Mouse (Mus musculus) liver, embryonic 15.5 days (tissue): ENCODE data around the gene Mcts2. TPM values are rescaled to one million over a fixed set of nuclear protein-coding genes. Genes with fewer than 3 reads are reported as not detected.

Experiments used
- polyA plus RNA-seq: library from polyadenylated mRNA; unstranded; fragments of >200 nt; fragmentation: Nextera tagmentation; extraction: Ambion mirVana; gene quantifications from 2 replicates; pipeline ENCODE4 v1.2.1, GENCODE M21; 2015

Mcts2 gene
- polyA plus RNA-seq, 1 experiment from 2014 or later, result 12.1 TPM

Other genes with a start within 250 kb of the Mcts2 start
- not detected in 2 replicates for gene Defb23, start 222.4 kb upstream of the Mcts2 start, polyA plus RNA-seq
- gene Defb20, start 210.0 kb upstream of the Mcts2 start, polyA plus RNA-seq, result not detected in 2 replicates
- gene Defb22, start 196.9 kb upstream of the Mcts2 start, polyA plus RNA-seq, result not detected in 2 replicates
- gene Defb26, start 175.3 kb upstream of the Mcts2 start, polyA plus RNA-seq, result not detected in 2 replicates
- gene Defb28, start 168.8 kb upstream of the Mcts2 start, polyA plus RNA-seq, result not detected in 2 replicates
- gene Defb29, start 146.9 kb upstream of the Mcts2 start, polyA plus RNA-seq, result not detected in 2 replicates
- gene Gm17416, start 117.7 kb upstream of the Mcts2 start, polyA plus RNA-seq, result not detected in 2 replicates
- not detected in 2 replicates for gene Defb21, start 114.3 kb upstream of the Mcts2 start, polyA plus RNA-seq
- 0.26 TPM in 1 of 2 replicates, not detected in the other for gene Defb19, start 106.7 kb upstream of the Mcts2 start, polyA plus RNA-seq
- not detected in 2 replicates for gene Defb45, start 87.6 kb upstream of the Mcts2 start, polyA plus RNA-seq
- gene Defb36, start 82.7 kb upstream of the Mcts2 start, polyA plus RNA-seq, result not detected in 2 replicates
- gene Defb25, start 64.0 kb upstream of the Mcts2 start, polyA plus RNA-seq, result not detected in 2 replicates
- gene Rem1, start 60.1 kb upstream of the Mcts2 start, polyA plus RNA-seq, result 0.58 and 1.1 TPM in 2 replicates
- 45.2 and 49.8 TPM in 2 replicates for gene H13, start 17.6 kb upstream of the Mcts2 start, polyA plus RNA-seq
- gene Id1, start 49.2 kb downstream of the Mcts2 start, polyA plus RNA-seq, result 20.5 and 20.9 TPM in 2 replicates
- 1.0 and 1.1 TPM in 2 replicates for gene Cox4i2, start 67.1 kb downstream of the Mcts2 start, polyA plus RNA-seq
- gene Bcl2l1, start 144.7 kb downstream of the Mcts2 start, polyA plus RNA-seq, result 209 and 237 TPM in 2 replicates
- 52.8 and 59.4 TPM in 2 replicates for gene Tpx2, start 160.9 kb downstream of the Mcts2 start, polyA plus RNA-seq
- 0.16 and 0.28 TPM in 2 replicates for gene Mylk2, start 224.3 kb downstream of the Mcts2 start, polyA plus RNA-seq
- gene Foxs1, start 246.2 kb downstream of the Mcts2 start, polyA plus RNA-seq, result 0.47 and 0.52 TPM in 2 replicates